Mouse (Mus musculus) bone marrow, adult 2 months (tissue): ENCODE measurements around the gene Vps37b. TPM values are rescaled to one million over a fixed set of nuclear protein-coding genes. Genes with fewer than 3 reads are reported as not detected.

ENCODE experiments used
- H3K27ac ChIP-seq: fragments of 200-500 bp; 2 replicates; pipeline ENCODE4 v1.5.1; 2012; ENCODE audit warnings: low read depth, mild to moderate bottlenecking, control low read depth, inconsistent platforms, low read length; ENCODE audit not compliant: control insufficient read depth, poor library complexity, insufficient read depth
- H3K4me1 ChIP-seq: fragments of 200-500 bp; 2 replicates; pipeline ENCODE4 v1.6.1; 2011; ENCODE audit warnings: low read length; ENCODE audit not compliant: control insufficient read depth, insufficient read depth
- H3K4me3 ChIP-seq: fragments of 200-500 bp; replicated peaks from 2 replicates; pipeline ENCODE3; 2011; ENCODE audit warnings: mild to moderate bottlenecking, low read depth, low read length, control low read depth; ENCODE audit not compliant: control insufficient read depth
- CTCF ChIP-seq: fragments of 200-500 bp; IDR thresholded peaks from 2 replicates; pipeline ENCODE4 v1.5.1; 2011; ENCODE audit warnings: low read length, control low read depth; ENCODE audit not compliant: control insufficient read depth, insufficient read depth
- POLR2A ChIP-seq: fragments of 200-500 bp; IDR thresholded peaks from 2 replicates; pipeline ENCODE4 v1.6.1; 2011; ENCODE audit warnings: low read depth, mild to moderate bottlenecking, control low read depth, low read length, borderline replicate concordance; ENCODE audit not compliant: control insufficient read depth
- WGBS: fragments of 180-500 bp; shearing (Covaris S2); methylation state at CpG from one replicate; pipeline ENCODE4 v1.1.7; 2018; 5-methylcytosine and 5-hydroxymethylcytosine counted together
- polyA plus RNA-seq: library from polyadenylated mRNA; stranded (reverse); fragments of >200 nt; gene quantifications from 2 replicates; pipeline ENCODE4 v1.2.4, GENCODE M21; 2011; ENCODE audit warnings: low replicate concordance; ENCODE audit not compliant: missing spikeins, insufficient read depth, insufficient read length

Gene Vps37b
- polyA plus RNA-seq, 1 experiment, result 26.1 TPM

DNA sequence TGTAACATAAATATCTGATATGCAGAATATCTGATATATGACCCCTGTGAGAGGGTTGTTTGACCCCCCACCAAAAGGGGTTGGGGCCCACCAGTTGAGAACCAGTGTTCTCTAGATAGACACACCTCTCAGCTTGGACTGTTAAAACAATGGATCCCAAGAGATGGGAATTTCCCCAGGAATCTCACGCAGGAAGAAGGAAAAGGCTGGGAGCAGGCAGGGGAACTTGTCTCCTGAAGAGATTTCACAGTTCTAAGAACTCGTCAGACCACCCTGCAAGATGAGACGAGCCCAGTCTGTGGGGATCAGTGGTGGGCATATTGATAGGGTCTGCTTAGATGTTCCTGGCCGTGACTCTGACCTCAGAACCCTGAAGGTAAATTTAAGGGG is 52.1 kb downstream of the Vps37b start:
- 69% methylated on average over 4 of the region's 4 CpGs for WGBS
- H3K4me3 ChIP-seq, result no peak overlapping the region
- peaks cover 13% of the 10 kb centered on the region for H3K4me1 ChIP-seq
- no peak overlapping the region for H3K27ac ChIP-seq
- TF ChIP-seq POLR2A (no peak), CTCF (no peak)

DNA sequence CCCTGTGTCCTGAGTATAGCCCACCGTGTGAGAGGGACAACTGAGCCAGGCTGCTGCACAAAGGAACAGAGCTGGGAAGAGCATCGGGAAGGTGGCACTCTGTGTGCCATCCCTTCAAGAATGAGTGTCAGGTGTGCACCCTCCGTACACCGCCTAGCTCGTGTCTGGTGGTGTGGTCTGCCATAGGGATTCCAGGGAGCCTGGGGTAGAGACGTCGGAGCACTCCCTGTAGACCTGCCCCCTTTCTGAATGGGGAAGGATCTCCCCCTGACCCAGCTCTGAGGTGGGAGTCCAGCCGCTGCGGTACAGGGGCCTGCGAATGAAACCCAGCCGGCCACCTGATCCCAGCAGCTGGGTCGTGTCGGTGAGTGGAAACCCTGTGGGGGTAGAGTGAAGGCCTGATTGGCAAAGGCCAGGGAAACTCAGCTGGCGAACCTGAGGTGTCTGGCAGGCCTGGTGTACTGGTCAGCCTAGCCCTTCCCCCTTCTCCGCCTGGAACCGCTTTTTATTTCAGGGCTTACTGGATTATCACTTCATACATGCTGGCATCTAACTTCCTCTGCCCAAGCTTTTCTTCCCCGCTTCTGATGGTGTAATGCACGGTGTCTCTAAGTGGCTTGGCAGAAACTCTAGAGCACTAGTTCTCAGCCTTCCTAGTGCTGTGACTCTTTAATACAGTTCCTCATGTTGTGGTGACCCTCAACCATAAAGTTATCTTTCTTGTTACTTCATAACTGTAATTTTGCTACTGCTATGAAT is 52.7 kb downstream of the Vps37b start:
- Histone ChIP-seq H3K4me3 (no peak overlapping the region), H3K27ac (peak overlapping the region; percentile 29), H3K4me1 (peaks cover 13% of the 10 kb centered on the region)
- WGBS, result 49% methylated on average over 18 of the region's 18 CpGs
- TF ChIP-seq CTCF, result no peak
- TF ChIP-seq POLR2A, result no peak

DNA sequence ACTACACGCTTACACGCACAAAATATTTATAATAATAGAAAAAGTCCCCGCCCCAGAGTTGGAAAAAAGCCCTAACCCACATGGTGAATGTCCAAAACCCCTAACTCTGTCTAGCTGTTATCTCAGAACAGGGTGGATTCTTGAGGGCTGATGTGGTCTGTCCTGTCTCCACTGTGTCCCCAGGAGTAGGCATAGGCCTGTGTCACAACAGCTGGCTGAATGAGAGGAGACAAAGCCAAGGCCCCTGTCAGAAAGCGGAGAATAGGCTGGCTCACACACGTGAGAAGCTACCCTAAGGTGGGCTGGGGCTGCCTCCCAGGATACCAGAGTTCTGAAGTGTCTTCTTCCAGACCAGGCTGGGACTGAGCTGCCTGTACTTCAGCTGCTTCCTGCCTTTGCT is 53.9 kb downstream of the Vps37b start:
- H3K4me1 ChIP-seq, result peaks cover 15% of the 10 kb centered on the region
- TF ChIP-seq POLR2A, result no peak
- no peak for TF ChIP-seq CTCF
- no peak overlapping the region for H3K27ac ChIP-seq
- no peak overlapping the region for H3K4me3 ChIP-seq
- WGBS, result 58% methylated on average over 5 of the region's 5 CpGs

DNA sequence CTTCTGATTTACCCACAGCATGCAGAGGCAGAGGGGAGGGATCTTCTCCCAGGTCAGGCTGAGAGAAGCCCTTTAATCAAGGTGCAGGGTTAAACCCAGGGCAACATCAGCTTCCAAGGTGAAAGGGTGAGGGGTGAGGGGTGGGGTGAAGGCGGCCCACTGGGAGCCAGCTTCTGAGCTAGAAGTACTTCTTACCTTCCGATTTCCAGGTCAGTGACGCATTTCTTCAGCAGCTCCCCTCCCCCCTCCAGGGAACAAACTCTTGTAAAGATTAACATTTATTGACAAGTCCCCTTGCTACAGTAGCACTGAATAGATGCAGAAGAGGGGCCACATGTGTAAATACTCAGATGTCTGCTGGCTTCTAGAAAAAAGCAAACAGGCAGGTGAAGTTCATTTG is 54.8 kb downstream of the Vps37b start:
- Histone ChIP-seq H3K4me3 (no peak overlapping the region), H3K4me1 (peaks cover 15% of the 10 kb centered on the region), H3K27ac (no peak overlapping the region)
- TF ChIP-seq CTCF (no peak), POLR2A (no peak)
- 90% methylated on average over 3 of the region's 3 CpGs for WGBS

DNA sequence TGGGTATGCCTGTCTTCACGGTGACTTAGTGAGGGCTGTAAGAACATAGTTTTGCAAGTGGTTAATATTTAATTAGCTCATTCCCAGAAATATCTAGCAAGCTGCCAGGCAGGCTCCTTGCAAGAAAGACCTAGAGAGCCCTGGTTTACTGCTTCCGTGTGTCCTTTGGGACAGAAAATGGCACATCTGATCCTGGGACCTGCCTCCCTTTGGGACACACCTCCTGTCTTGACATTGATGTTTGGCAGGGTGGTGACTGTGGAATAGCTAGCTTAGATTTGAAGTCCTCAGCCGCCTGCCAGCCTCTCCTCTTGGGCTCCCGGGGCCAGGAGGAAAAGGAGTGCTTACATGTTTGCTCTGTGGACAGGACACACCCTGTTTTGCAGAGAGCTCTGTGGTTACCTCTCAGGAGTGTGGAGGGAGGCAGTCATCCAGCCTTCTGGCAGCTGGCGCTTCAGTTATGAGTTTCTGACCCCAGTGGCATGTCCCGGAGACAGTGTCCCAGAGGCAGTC is 56.3 kb downstream of the Vps37b start:
- TF ChIP-seq POLR2A (no peak), CTCF (no peak)

DNA sequence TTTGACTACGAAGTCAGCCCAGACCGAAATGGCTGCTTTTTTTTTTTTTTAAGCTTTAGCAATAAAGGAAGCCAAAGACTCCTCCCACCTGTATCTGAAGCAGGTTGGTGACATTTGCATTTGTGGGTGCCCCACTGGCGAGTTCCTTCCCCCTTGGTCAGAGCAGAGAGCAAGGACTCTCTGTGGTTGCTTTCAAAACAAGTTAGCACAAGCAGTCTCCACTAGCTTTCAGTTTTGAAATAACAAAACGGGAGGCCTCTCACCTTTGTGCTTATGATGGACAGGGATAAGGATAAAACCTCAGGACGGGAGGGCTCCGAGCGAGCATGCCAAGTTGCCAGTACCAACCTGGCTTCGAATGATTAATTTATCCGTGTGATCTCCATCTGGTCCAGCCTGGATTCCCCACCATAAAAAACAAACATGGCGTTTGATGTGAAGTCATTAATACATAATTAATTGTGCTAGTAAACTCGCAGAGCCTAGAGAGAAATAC is 57.4 kb downstream of the Vps37b start:
- TF ChIP-seq CTCF (no peak), POLR2A (no peak)
- peak overlapping the region; percentile 73 for H3K4me3 ChIP-seq
- peaks cover 9% of the 10 kb centered on the region for H3K4me1 ChIP-seq
- H3K27ac ChIP-seq, result peak overlapping the region; percentile 90
- WGBS, result 6% methylated on average over 11 of the region's 11 CpGs

More for the DNA sequence above, 56.3 kb downstream of the Vps37b start:
- WGBS, result 26% methylated on average over 6 of the region's 6 CpGs
- peak overlapping the region; percentile 71 for H3K27ac ChIP-seq
- H3K4me1 ChIP-seq, result peaks cover 14% of the 10 kb centered on the region
- peak overlapping the region; percentile 35 for H3K4me3 ChIP-seq

DNA sequence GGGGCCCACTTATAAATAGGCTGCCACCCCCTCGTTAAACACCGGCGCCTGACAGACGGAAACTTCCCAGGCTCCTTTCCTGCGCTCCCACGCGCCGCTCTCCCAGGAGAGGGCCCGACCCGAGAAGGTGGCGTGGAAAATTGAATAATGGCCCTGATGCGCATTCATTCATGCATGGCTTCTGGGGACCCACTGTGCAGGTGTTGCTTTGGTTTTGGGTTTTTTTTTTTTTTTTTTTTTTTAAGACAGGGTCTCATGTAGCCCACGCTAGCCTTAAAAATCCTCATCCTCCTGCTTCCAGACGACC is 57.9 kb downstream of the Vps37b start:
- TF ChIP-seq POLR2A (no peak), CTCF (no peak)
- WGBS, result 0% methylated on average over 14 of the region's 14 CpGs
- peak overlapping the region; percentile 97 for H3K27ac ChIP-seq
- peaks cover 8% of the 10 kb centered on the region for H3K4me1 ChIP-seq
- H3K4me3 ChIP-seq, result peak overlapping the region; percentile 84

DNA sequence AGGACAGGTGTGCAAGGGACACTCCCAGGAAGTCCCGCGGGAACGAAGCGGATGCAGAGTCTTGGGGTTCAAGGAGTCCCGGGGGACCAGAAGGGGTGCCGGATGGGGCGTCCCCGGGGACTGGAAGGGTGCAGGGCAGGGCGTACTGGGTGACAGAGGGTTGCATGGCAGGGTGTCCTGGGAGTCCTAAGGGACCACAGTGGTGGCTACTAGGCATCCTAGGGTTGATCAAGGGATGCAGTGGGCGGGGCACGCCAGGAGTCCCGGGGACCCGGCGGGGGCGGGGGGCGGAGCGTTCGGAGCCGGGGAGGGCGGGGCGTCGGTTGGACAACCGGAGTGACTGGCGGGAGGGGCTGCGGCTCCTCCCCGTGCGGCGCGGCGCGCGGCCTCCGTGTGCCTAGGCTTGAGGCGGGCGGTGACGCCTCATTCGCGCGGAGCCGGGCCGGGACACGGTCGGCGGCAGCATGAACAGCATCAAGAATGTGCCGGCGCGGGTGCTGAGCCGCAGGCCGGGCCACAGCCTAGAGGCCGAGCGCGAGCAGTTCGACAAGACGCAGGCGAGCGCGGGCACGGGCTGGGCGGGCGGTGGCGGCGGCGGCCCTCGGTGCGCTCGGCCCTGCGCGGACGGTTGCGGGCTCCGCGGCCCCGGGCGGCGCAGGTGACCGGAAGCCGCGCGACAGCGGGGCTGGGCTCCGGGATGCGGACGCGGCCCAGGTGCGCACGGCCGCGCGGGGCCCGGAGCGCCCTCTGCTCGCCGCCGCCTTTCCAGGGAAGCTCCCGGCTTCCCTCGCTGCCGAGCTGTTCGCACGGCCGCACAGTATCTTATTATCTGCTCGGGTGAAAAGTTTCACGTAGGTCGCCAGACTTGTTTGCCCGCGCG is 58.5 kb downstream of the Vps37b start, which contains the start of gene Hip1r:
Hip1r (plus strand) TSS at position 330 of the 880 bp plus-strand sequence.
- peak within 1 kb of the TSS; percentile 97 for H3K27ac ChIP-seq
- peak within 1 kb of the TSS; percentile 84 for H3K4me3 ChIP-seq
- TF ChIP-seq CTCF, result no peak
- TF ChIP-seq POLR2A, result peak; percentile 85; the same call in 1 of the 2 replicates
- peaks cover 7% of the 10 kb centered on the region for H3K4me1 ChIP-seq
- WGBS, result 3% methylated on average over 105 of the region's 106 CpGs
